Mouse (Mus musculus) spleen, adult 18-20 months (tissue): ENCODE results near the gene Krcc1.
"Not testable (repeated sequence)": the region's sequence is repeated elsewhere in the genome, so short reads cannot be mapped to it uniquely, and the experiment has no call there.

Experiments
- DNase-seq, 2 experiments: peaks; one replicate each; pipeline ENCODE4 v3.0.0; 2022; ENCODE audit warnings: mixed read lengths in 2 of 2

Gene Krcc1

GRCm38 (mm10) chr6:71262142-71262833, 9.2 kb upstream of the Krcc1 start:
- DNase-seq = no peak

GRCm38 (mm10) chr6:71267603-71268002, 3.9 kb upstream of the Krcc1 start:
- not testable (repeated sequence) for DNase-seq

GRCm38 (mm10) chr6:71268929-71269685, 2.4 kb upstream of the Krcc1 start:
- DNase-seq = no peak

GRCm38 (mm10) chr6:71269686-71270050, 1.8 kb upstream of the Krcc1 start:
- not testable (repeated sequence) for DNase-seq

- peak; percentile 6 to 11 for DNase-seq
Observed at GRCm38 (mm10) chr6:71270301-71271056, 998 bp upstream of the Krcc1 start.

GRCm38 (mm10) chr6:71271057-71271388, 454 bp upstream of the Krcc1 start:
- DNase-seq = no peak

- DNase-seq = no peak
Observed at GRCm38 (mm10) chr6:71272316-71272741, 852 bp downstream of the Krcc1 start.

- no peak for DNase-seq
Observed at GRCm38 (mm10) chr6:71273715-71274114, 2.2 kb downstream of the Krcc1 start.

GRCm38 (mm10) chr6:71274621-71275020, 3.1 kb downstream of the Krcc1 start:
- DNase-seq = no peak

- DNase-seq = no peak
Observed at GRCm38 (mm10) chr6:71279418-71279817, 7.9 kb downstream of the Krcc1 start.

GRCm38 (mm10) chr6:71293509-71293908, 22.0 kb downstream of the Krcc1 start:
- no peak for DNase-seq

- no peak for DNase-seq
Observed at GRCm38 (mm10) chr6:71295303-71295702, 23.8 kb downstream of the Krcc1 start.

GRCm38 (mm10) chr6:71298051-71298450, 26.6 kb downstream of the Krcc1 start:
- DNase-seq = no peak

- peak in 1 of 2 experiments; percentile 21 for DNase-seq
Observed at GRCm38 (mm10) chr6:71298751-71299150, 27.3 kb downstream of the Krcc1 start.

- DNase-seq = no peak
Observed at GRCm38 (mm10) chr6:71302097-71302731, 30.7 kb downstream of the Krcc1 start.

- DNase-seq = no peak
Observed at GRCm38 (mm10) chr6:71307486-71307885, 36.0 kb downstream of the Krcc1 start.

- DNase-seq = no peak
Observed at GRCm38 (mm10) chr6:71321826-71322283, 50.4 kb downstream of the Krcc1 start, which contains the start of gene Smyd1. TSS of gene Smyd1 (minus strand) at chr6:71322233.

- DNase-seq = peak in 1 of 2 experiments; percentile 15
Observed at GRCm38 (mm10) chr6:71322491-71322921, 51.0 kb downstream of the Krcc1 start, which contains the start of gene Cd8b1. TSS of gene Cd8b1 (plus strand) at chr6:71322788.

- DNase-seq = no peak
Observed at GRCm38 (mm10) chr6:71324816-71325215, 53.3 kb downstream of the Krcc1 start.

GRCm38 (mm10) chr6:71329881-71330280, 58.4 kb downstream of the Krcc1 start:
- no peak for DNase-seq

GRCm38 (mm10) chr6:71330486-71330885, 59.0 kb downstream of the Krcc1 start:
- no peak for DNase-seq

- DNase-seq = not testable (repeated sequence)
Observed at GRCm38 (mm10) chr6:71331491-71331890, 60.0 kb downstream of the Krcc1 start.
